Mouse (Mus musculus) C2C12 (cell line): ENCODE measurements at regions not wholly inside any gene's neighbourhood (a gene's known extent, or its start where the extent isn't known, plus 50 kb on each side); places are given as distances from the start of the nearest gene placed in this dataset.
A peak's percentile ranks its signal among the peaks of the same experiment; 100 is the strongest.

Source experiments
- H3K27me3 ChIP-seq: one replicate; pipeline ENCODE4 v1.6.1; 2011; ENCODE audit not compliant: control insufficient read depth, insufficient read depth, insufficient read length
- H3K36me3 ChIP-seq: one replicate; pipeline ENCODE4 v1.6.1; 2011; ENCODE audit not compliant: control insufficient read depth, insufficient read depth
- H3K4me3 ChIP-seq: one replicate; pipeline ENCODE4 v1.5.1; 2011; ENCODE audit warnings: mild to moderate bottlenecking, control low read depth; ENCODE audit not compliant: poor library complexity, insufficient read depth, severe bottlenecking
- H3K79me2 ChIP-seq: one replicate; pipeline ENCODE4 v1.6.1; 2011; ENCODE audit not compliant: control insufficient read depth, insufficient read depth
- H3K79me3 ChIP-seq: one replicate; pipeline ENCODE4 v1.6.1; 2011; ENCODE audit warnings: low read depth, control low read depth
- H3ac ChIP-seq: one replicate; pipeline ENCODE3; 2011; ENCODE audit warnings: low read depth; ENCODE audit not compliant: control insufficient read depth, insufficient read length
- CEBPB ChIP-seq: IDR thresholded peaks from one replicate; pipeline ENCODE4 v1.6.1; 2011; ENCODE audit warnings: low read depth, mild to moderate bottlenecking, control low read depth, moderate library complexity
- CTCF ChIP-seq: IDR thresholded peaks from one replicate; pipeline ENCODE4 v1.5.1; 2011; ENCODE audit not compliant: control insufficient read depth, insufficient read depth, insufficient read length
- FOSL1 ChIP-seq: IDR thresholded peaks from one replicate; pipeline ENCODE4 v1.8.0; 2011; ENCODE audit warnings: mild to moderate bottlenecking, low read length; ENCODE audit not compliant: poor library complexity, insufficient read depth, severe bottlenecking
- MAX ChIP-seq: IDR thresholded peaks from one replicate; pipeline ENCODE4 v1.6.1; 2011; ENCODE audit warnings: mild to moderate bottlenecking, control low read depth
- MYOD1 ChIP-seq: IDR thresholded peaks from one replicate; pipeline ENCODE4 v1.6.1; 2011; ENCODE audit warnings: low read depth; ENCODE audit not compliant: control insufficient read depth, insufficient read length
- MYOG ChIP-seq: IDR thresholded peaks from one replicate; pipeline ENCODE4 v1.6.1; 2011; ENCODE audit not compliant: control insufficient read depth, insufficient read length; ENCODE audit errors: extremely low read depth
- USF1 ChIP-seq: IDR thresholded peaks from one replicate; pipeline ENCODE4 v1.6.1; 2011; ENCODE audit warnings: low read depth, mild to moderate bottlenecking, control low read depth, moderate library complexity

- Histone ChIP-seq H3K4me3 (no peak overlapping the region), H3K79me3 (no peaks in the 10 kb centered on the region), H3K27me3 (no peaks in the 10 kb centered on the region), H3K36me3 (no peaks in the 10 kb centered on the region), H3K79me2 (no peaks in the 10 kb centered on the region), H3ac (no peak overlapping the region)
- TF ChIP-seq MAX (no peak), MYOD1 (no peak), CTCF (no peak), FOSL1 (no peak), USF1 (no peak), CEBPB (no peak), MYOG (no peak)
These were observed 266.6 kb upstream of the Adamts16 start for GRCm38 (mm10) chr13:71108175-71108574.

- H3K4me3 ChIP-seq: no peak overlapping the region
- H3ac ChIP-seq: no peak overlapping the region
- H3K36me3 ChIP-seq: no peaks in the 10 kb centered on the region
- H3K27me3 ChIP-seq: no peaks in the 10 kb centered on the region
- TF ChIP-seq MAX (no peak), CTCF (peak; percentile 94), MYOD1 (no peak)
- H3K79me3 ChIP-seq: no peaks in the 10 kb centered on the region
- no peaks in the 10 kb centered on the region for H3K79me2 ChIP-seq
These were observed 263.7 kb upstream of the Adamts16 start for GRCm38 (mm10) chr13:71105229-71105838.

- no peaks in the 10 kb centered on the region for H3K79me3 ChIP-seq
- no peaks in the 10 kb centered on the region for H3K27me3 ChIP-seq
- H3K36me3 ChIP-seq: no peaks in the 10 kb centered on the region
- peak overlapping the region; percentile 30 for H3ac ChIP-seq
- H3K4me3 ChIP-seq: no peak overlapping the region
- TF ChIP-seq CEBPB (no peak), FOSL1 (no peak), USF1 (no peak), MYOD1 (no peak), CTCF (no peak), MYOG (no peak), MAX (no peak)
- H3K79me2 ChIP-seq: no peaks in the 10 kb centered on the region
These were observed 263.0 kb upstream of the Adamts16 start for GRCm38 (mm10) chr13:71104419-71105228.

- no peak overlapping the region for H3ac ChIP-seq
- H3K79me2 ChIP-seq: no peaks in the 10 kb centered on the region
- no peaks in the 10 kb centered on the region for H3K27me3 ChIP-seq
- no peaks in the 10 kb centered on the region for H3K79me3 ChIP-seq
- no peak for TF ChIP-seq USF1
- no peak for TF ChIP-seq FOSL1
- no peak for TF ChIP-seq CEBPB
- no peak for TF ChIP-seq MAX
- TF ChIP-seq MYOD1: no peak
- TF ChIP-seq CTCF: no peak
- TF ChIP-seq MYOG: no peak
- no peak overlapping the region for H3K4me3 ChIP-seq
- no peaks in the 10 kb centered on the region for H3K36me3 ChIP-seq
These were observed 242.7 kb upstream of the Adamts16 start for GRCm38 (mm10) chr13:71084301-71084700.

GRCm38 (mm10) chr13:71075916-71076315 is 234.3 kb upstream of the Adamts16 start:
- Histone ChIP-seq H3K27me3 (no peaks in the 10 kb centered on the region), H3K79me3 (no peaks in the 10 kb centered on the region), H3K36me3 (no peaks in the 10 kb centered on the region), H3K4me3 (no peak overlapping the region), H3ac (no peak overlapping the region), H3K79me2 (no peaks in the 10 kb centered on the region)
- TF ChIP-seq MYOG: no peak
- no peak for TF ChIP-seq FOSL1
- no peak for TF ChIP-seq CTCF
- no peak for TF ChIP-seq USF1
- no peak for TF ChIP-seq MYOD1
- no peak for TF ChIP-seq MAX
- TF ChIP-seq CEBPB: no peak

- H3K27me3 ChIP-seq: no peaks in the 10 kb centered on the region
- H3K36me3 ChIP-seq: no peaks in the 10 kb centered on the region
- H3K79me3 ChIP-seq: no peaks in the 10 kb centered on the region
- H3ac ChIP-seq: no peak overlapping the region
- H3K4me3 ChIP-seq: no peak overlapping the region
- H3K79me2 ChIP-seq: no peaks in the 10 kb centered on the region
- TF ChIP-seq CTCF (no peak), MYOD1 (no peak), CEBPB (no peak), MYOG (no peak), MAX (no peak), FOSL1 (no peak), USF1 (no peak)
These were observed 232.4 kb upstream of the Adamts16 start for GRCm38 (mm10) chr13:71074012-71074411.
